Mouse (Mus musculus) limb, embryonic 15.5 days (tissue): ENCODE measurements around the gene Dnajb8. TPM values are rescaled to one million over a fixed set of nuclear protein-coding genes. Genes with fewer than 3 reads are reported as not detected.

Experiments
- ATAC-seq: fragments of 200-750 bp; cut with Nextera tagmentation; 2 replicates; pipeline ENCODE4 v1.8.0; 2017; ENCODE audit warnings: low read depth, moderate TSS enrichment; ENCODE audit not compliant: insufficient number of reproducible peaks, low FRiP score, low TSS enrichment
- H3K27ac ChIP-seq: fragments of 300-500 bp; sonication (generic); 2 replicates; pipeline ENCODE4 v1.5.1; 2015; ENCODE audit warnings: moderate library complexity, mild to moderate bottlenecking, inconsistent platforms
- H3K27me3 ChIP-seq: fragments of 300-500 bp; sonication (generic); 2 replicates; pipeline ENCODE4 v1.6.1; 2015; ENCODE audit warnings: inconsistent platforms
- H3K36me3 ChIP-seq: fragments of 300-500 bp; sonication (generic); 2 replicates; pipeline ENCODE4 v1.6.1; 2015; ENCODE audit warnings: inconsistent platforms
- H3K4me1 ChIP-seq: fragments of 300-500 bp; sonication (generic); 2 replicates; pipeline ENCODE4 v1.6.1; 2015; ENCODE audit warnings: inconsistent platforms
- H3K4me2 ChIP-seq: fragments of 300-500 bp; sonication (generic); 2 replicates; pipeline ENCODE4 v1.6.1; 2015; ENCODE audit warnings: mild to moderate bottlenecking, inconsistent platforms
- H3K4me3 ChIP-seq: fragments of 300-500 bp; sonication (generic); 2 replicates; pipeline ENCODE4 v1.5.1; 2015; ENCODE audit warnings: mild to moderate bottlenecking, inconsistent platforms
- H3K9ac ChIP-seq: fragments of 300-500 bp; sonication (generic); 2 replicates; pipeline ENCODE4 v1.6.1; 2015; ENCODE audit warnings: inconsistent platforms
- H3K9me3 ChIP-seq: fragments of 300-500 bp; sonication (generic); 2 replicates; pipeline ENCODE4 v1.6.1; 2016; ENCODE audit warnings: inconsistent platforms
- WGBS: fragments of 180-500 bp; shearing (Covaris S2); methylation state at CpG from one replicate; pipeline ENCODE4 v1.1.7; 2015; 5-methylcytosine and 5-hydroxymethylcytosine counted together
- polyA plus RNA-seq: library from polyadenylated mRNA; unstranded; fragments of >200 nt; fragmentation: Nextera tagmentation; extraction: Ambion mirVana; gene quantifications from 2 replicates; pipeline ENCODE4 v1.2.1, GENCODE M21; 2015

Gene Dnajb8
- polyA plus RNA-seq, 1 experiment from 2014 or later: not detected

- peak overlapping the region; percentile 46 for H3K4me3 ChIP-seq
- H3K9me3 ChIP-seq: no peaks in the 10 kb centered on the region
- no peak overlapping the region for H3K4me2 ChIP-seq
- H3K36me3 ChIP-seq: no peaks in the 10 kb centered on the region
- no peak overlapping the region for H3K27ac ChIP-seq
- H3K9ac ChIP-seq: no peak overlapping the region
- peaks cover 97% of the 10 kb centered on the region for H3K27me3 ChIP-seq
- no peak for ATAC-seq
- H3K4me1 ChIP-seq: peaks cover 62% of the 10 kb centered on the region
- WGBS: 27% methylated on average over 20 of the region's 20 CpGs
Measured at GRCm38 (mm10) chr6:88200693-88201609, 21.1 kb upstream of the Dnajb8 start.

GRCm38 (mm10) chr6:88201926-88202700, 20.0 kb upstream of the Dnajb8 start:
- 30% methylated on average over 15 of the region's 15 CpGs for WGBS
- no peak overlapping the region for H3K4me3 ChIP-seq

GRCm38 (mm10) chr6:88202921-88203690, 19.0 kb upstream of the Dnajb8 start:
- Histone ChIP-seq H3K36me3 (no peaks in the 10 kb centered on the region), H3K9me3 (no peaks in the 10 kb centered on the region), H3K27ac (peak overlapping the region; percentile 9; the same call in 1 of the 2 replicates), H3K27me3 (peaks cover 97% of the 10 kb centered on the region), H3K9ac (no peak overlapping the region), H3K4me1 (peaks cover 40% of the 10 kb centered on the region), H3K4me2 (peak overlapping the region; percentile 2; the same call in 1 of the 2 replicates), H3K4me3 (peak overlapping the region; percentile 0; the same call in 1 of the 2 replicates)
- no peak for ATAC-seq
- 4% methylated on average over 24 of the region's 24 CpGs for WGBS

More at GRCm38 (mm10) chr6:88201926-88202700, 20.0 kb upstream of the Dnajb8 start:
- no peak for ATAC-seq
- Histone ChIP-seq H3K9ac (no peak overlapping the region), H3K4me1 (peaks cover 50% of the 10 kb centered on the region), H3K36me3 (no peaks in the 10 kb centered on the region), H3K27me3 (peaks cover 97% of the 10 kb centered on the region), H3K9me3 (no peaks in the 10 kb centered on the region), H3K27ac (no peak overlapping the region), H3K4me2 (no peak overlapping the region)

- no peak for ATAC-seq
- 11% methylated on average over 10 of the region's 10 CpGs for WGBS
- Histone ChIP-seq H3K4me2 (peak overlapping the region; percentile 2; the same call in 1 of the 2 replicates), H3K9me3 (no peaks in the 10 kb centered on the region), H3K4me1 (peaks cover 33% of the 10 kb centered on the region), H3K27me3 (peaks cover 96% of the 10 kb centered on the region), H3K9ac (no peak overlapping the region), H3K4me3 (no peak overlapping the region), H3K27ac (0 out of 2 replicates have a peak overlapping the region, but pooled peaks have one; percentile 9), H3K36me3 (no peaks in the 10 kb centered on the region)
Measured at GRCm38 (mm10) chr6:88203791-88204405, 18.2 kb upstream of the Dnajb8 start.

GRCm38 (mm10) chr6:88204531-88205385, 17.3 kb upstream of the Dnajb8 start:
- peaks cover 24% of the 10 kb centered on the region for H3K4me1 ChIP-seq
- H3K4me2 ChIP-seq: no peak overlapping the region
- WGBS: 17% methylated on average over 25 of the region's 25 CpGs
- H3K9me3 ChIP-seq: no peaks in the 10 kb centered on the region
- no peak overlapping the region for H3K9ac ChIP-seq
- ATAC-seq: no peak
- no peaks in the 10 kb centered on the region for H3K36me3 ChIP-seq
- no peak overlapping the region for H3K27ac ChIP-seq
- no peak overlapping the region for H3K4me3 ChIP-seq
- peaks cover 91% of the 10 kb centered on the region for H3K27me3 ChIP-seq

GRCm38 (mm10) chr6:88205386-88205700, 16.7 kb upstream of the Dnajb8 start:
- 40% methylated on average over 7 of the region's 7 CpGs for WGBS
- Histone ChIP-seq H3K4me2 (no peak overlapping the region), H3K4me1 (peaks cover 19% of the 10 kb centered on the region), H3K27me3 (peaks cover 85% of the 10 kb centered on the region), H3K4me3 (no peak overlapping the region), H3K9me3 (no peaks in the 10 kb centered on the region), H3K27ac (no peak overlapping the region), H3K36me3 (no peaks in the 10 kb centered on the region), H3K9ac (no peak overlapping the region)
- no peak for ATAC-seq

GRCm38 (mm10) chr6:88205937-88206336, 16.1 kb upstream of the Dnajb8 start:
- Histone ChIP-seq H3K9ac (no peak overlapping the region), H3K27ac (no peak overlapping the region), H3K4me3 (no peak overlapping the region), H3K4me2 (no peak overlapping the region), H3K9me3 (no peaks in the 10 kb centered on the region), H3K4me1 (peaks cover 16% of the 10 kb centered on the region), H3K27me3 (peaks cover 79% of the 10 kb centered on the region), H3K36me3 (no peaks in the 10 kb centered on the region)
- WGBS: 29% methylated on average over 9 of the region's 9 CpGs
- no peak for ATAC-seq

- no peaks in the 10 kb centered on the region for H3K36me3 ChIP-seq
- H3K4me2 ChIP-seq: no peak overlapping the region
- H3K9me3 ChIP-seq: no peaks in the 10 kb centered on the region
- no peak overlapping the region for H3K4me3 ChIP-seq
- H3K27ac ChIP-seq: no peak overlapping the region
- peaks cover 13% of the 10 kb centered on the region for H3K4me1 ChIP-seq
- no peak overlapping the region for H3K9ac ChIP-seq
- ATAC-seq: no peak
- WGBS: 48% methylated on average over 7 of the region's 7 CpGs
- H3K27me3 ChIP-seq: peaks cover 73% of the 10 kb centered on the region
Measured at GRCm38 (mm10) chr6:88206566-88206965, 15.5 kb upstream of the Dnajb8 start.

- Histone ChIP-seq H3K4me3 (no peak overlapping the region), H3K27me3 (peaks cover 63% of the 10 kb centered on the region)
Measured at GRCm38 (mm10) chr6:88207403-88208033, 14.6 kb upstream of the Dnajb8 start.

GRCm38 (mm10) chr6:88208321-88208720, 13.7 kb upstream of the Dnajb8 start:
- ATAC-seq: no peak
- Histone ChIP-seq H3K9ac (no peak overlapping the region), H3K4me3 (no peak overlapping the region), H3K9me3 (no peaks in the 10 kb centered on the region), H3K4me2 (no peak overlapping the region), H3K36me3 (no peaks in the 10 kb centered on the region), H3K27ac (no peak overlapping the region), H3K27me3 (peaks cover 57% of the 10 kb centered on the region), H3K4me1 (peaks cover 9% of the 10 kb centered on the region)
- WGBS: 97% methylated on average over 3 of the region's 3 CpGs

More at GRCm38 (mm10) chr6:88207403-88208033, 14.6 kb upstream of the Dnajb8 start:
- WGBS: 86% methylated on average over 10 of the region's 10 CpGs
- no peak for ATAC-seq
- Histone ChIP-seq H3K9me3 (no peaks in the 10 kb centered on the region), H3K4me1 (peaks cover 11% of the 10 kb centered on the region), H3K9ac (no peak overlapping the region), H3K27ac (no peak overlapping the region), H3K4me2 (no peak overlapping the region), H3K36me3 (no peaks in the 10 kb centered on the region)
